Mouse (Mus musculus) intestine, embryonic 16.5 days (tissue): ENCODE measurements at regions not wholly inside any gene's neighbourhood (a gene's known extent, or its start where the extent isn't known, plus 50 kb on each side); places are given as distances from the start of the nearest gene placed in this dataset.

Source experiments
- ATAC-seq: fragments of 200-750 bp; cut with Nextera tagmentation; 2 replicates; pipeline ENCODE4 v1.8.0; 2017; ENCODE audit warnings: moderate TSS enrichment, moderate library complexity
- H3K27ac ChIP-seq: fragments of 300-500 bp; sonication (generic); 2 replicates; pipeline ENCODE4 v1.5.1; 2014; ENCODE audit warnings: mild to moderate bottlenecking, low read length
- H3K27me3 ChIP-seq: fragments of 300-500 bp; sonication (generic); replicated peaks from 2 replicates; pipeline ENCODE4 v1.6.1; 2014; ENCODE audit warnings: low read length, control low read depth, mixed read lengths; ENCODE audit not compliant: control insufficient read depth, insufficient read depth
- H3K36me3 ChIP-seq: fragments of 300-500 bp; sonication (generic); 2 replicates; pipeline ENCODE4 v1.6.1; 2014; ENCODE audit warnings: low read length, control low read depth; ENCODE audit not compliant: control insufficient read depth, insufficient read depth
- H3K4me1 ChIP-seq: fragments of 300-500 bp; sonication (generic); 2 replicates; pipeline ENCODE4 v1.6.1; 2014; ENCODE audit warnings: low read length, control low read depth, mixed read lengths; ENCODE audit not compliant: control insufficient read depth, insufficient read depth
- H3K4me2 ChIP-seq: fragments of 300-500 bp; sonication (generic); 2 replicates; pipeline ENCODE4 v1.6.1; 2014; ENCODE audit warnings: low read depth, low read length, control low read depth
- H3K4me3 ChIP-seq: fragments of 300-500 bp; sonication (generic); 2 replicates; pipeline ENCODE4 v1.5.1; 2014; ENCODE audit warnings: mild to moderate bottlenecking, low read length
- H3K9ac ChIP-seq: fragments of 300-500 bp; sonication (generic); 2 replicates; pipeline ENCODE4 v1.6.1; 2014; ENCODE audit warnings: low read depth, low read length
- H3K9me3 ChIP-seq: fragments of 300-500 bp; sonication (generic); 2 replicates; pipeline ENCODE4 v1.6.1; 2016; ENCODE audit warnings: low read length, control low read depth; ENCODE audit not compliant: control insufficient read depth
- WGBS: fragments of 180-500 bp; shearing (Covaris S2); extraction: QIAGEN DNeasy Blood & Tissue Kit; methylation state at CpG from one replicate; pipeline ENCODE4 v1.1.7; 2014; 5-methylcytosine and 5-hydroxymethylcytosine counted together

GRCm38 (mm10) chr7:40766142-40766541 is 132.0 kb upstream of the Vstm2b start:
- no peaks in the 10 kb centered on the region for H3K9me3 ChIP-seq
- H3K27me3 ChIP-seq: no peaks in the 10 kb centered on the region
- no peak overlapping the region for H3K9ac ChIP-seq
- H3K36me3 ChIP-seq: no peaks in the 10 kb centered on the region
- 52% methylated on average over 3 of the region's 3 CpGs for WGBS
- no peak for ATAC-seq
- H3K4me1 ChIP-seq: no peaks in the 10 kb centered on the region
- no peak overlapping the region for H3K4me2 ChIP-seq
- no peak overlapping the region for H3K4me3 ChIP-seq
- no peak overlapping the region for H3K27ac ChIP-seq

- no peak overlapping the region for H3K9ac ChIP-seq
- no peaks in the 10 kb centered on the region for H3K4me1 ChIP-seq
- ATAC-seq: no peak
- WGBS: 33% methylated on average over 4 of the region's 4 CpGs
- H3K27ac ChIP-seq: no peak overlapping the region
- no peak overlapping the region for H3K4me2 ChIP-seq
- H3K4me3 ChIP-seq: no peak overlapping the region
- H3K27me3 ChIP-seq: no peaks in the 10 kb centered on the region
- no peaks in the 10 kb centered on the region for H3K9me3 ChIP-seq
- no peaks in the 10 kb centered on the region for H3K36me3 ChIP-seq
Observed at GRCm38 (mm10) chr7:40776220-40776619, 121.9 kb upstream of the Vstm2b start.

- Histone ChIP-seq H3K9ac (no peak overlapping the region), H3K9me3 (no peaks in the 10 kb centered on the region), H3K36me3 (no peaks in the 10 kb centered on the region), H3K27me3 (no peaks in the 10 kb centered on the region), H3K27ac (no peak overlapping the region), H3K4me2 (no peak overlapping the region), H3K4me3 (no peak overlapping the region), H3K4me1 (no peaks in the 10 kb centered on the region)
- no peak for ATAC-seq
- WGBS: 91% methylated on average over 1 of the region's 1 CpGs
Observed at GRCm38 (mm10) chr7:40784906-40785305, 113.2 kb upstream of the Vstm2b start.

GRCm38 (mm10) chr7:40786758-40787157 is 111.4 kb upstream of the Vstm2b start:
- WGBS: 72% methylated on average over 2 of the region's 2 CpGs

GRCm38 (mm10) chr7:40788486-40788885 is 109.6 kb upstream of the Vstm2b start:
- WGBS: 79% methylated on average over 2 of the region's 2 CpGs
- no peak overlapping the region for H3K4me3 ChIP-seq

More at GRCm38 (mm10) chr7:40786758-40787157, 111.4 kb upstream of the Vstm2b start:
- no peak for ATAC-seq
- H3K9me3 ChIP-seq: no peaks in the 10 kb centered on the region
- H3K4me3 ChIP-seq: no peak overlapping the region
- H3K9ac ChIP-seq: no peak overlapping the region
- no peaks in the 10 kb centered on the region for H3K4me1 ChIP-seq
- no peaks in the 10 kb centered on the region for H3K36me3 ChIP-seq
- no peaks in the 10 kb centered on the region for H3K27me3 ChIP-seq
- no peak overlapping the region for H3K27ac ChIP-seq
- no peak overlapping the region for H3K4me2 ChIP-seq

GRCm38 (mm10) chr7:40794458-40795207 is 103.5 kb upstream of the Vstm2b start:
- Histone ChIP-seq H3K4me2 (no peak overlapping the region), H3K36me3 (no peaks in the 10 kb centered on the region), H3K27ac (no peak overlapping the region), H3K27me3 (no peaks in the 10 kb centered on the region), H3K9ac (no peak overlapping the region), H3K4me1 (no peaks in the 10 kb centered on the region), H3K4me3 (no peak overlapping the region), H3K9me3 (no peaks in the 10 kb centered on the region)
- no peak for ATAC-seq
- WGBS: 79% methylated on average over 11 of the region's 11 CpGs

More at GRCm38 (mm10) chr7:40788486-40788885, 109.6 kb upstream of the Vstm2b start:
- no peaks in the 10 kb centered on the region for H3K27me3 ChIP-seq
- no peak overlapping the region for H3K9ac ChIP-seq
- no peak for ATAC-seq
- no peak overlapping the region for H3K27ac ChIP-seq
- no peaks in the 10 kb centered on the region for H3K36me3 ChIP-seq
- no peaks in the 10 kb centered on the region for H3K9me3 ChIP-seq
- no peaks in the 10 kb centered on the region for H3K4me1 ChIP-seq
- H3K4me2 ChIP-seq: no peak overlapping the region

GRCm38 (mm10) chr7:40799794-40800193 is 98.3 kb upstream of the Vstm2b start:
- no peaks in the 10 kb centered on the region for H3K9me3 ChIP-seq
- no peaks in the 10 kb centered on the region for H3K27me3 ChIP-seq
- H3K36me3 ChIP-seq: no peaks in the 10 kb centered on the region
- 78% methylated on average over 7 of the region's 7 CpGs for WGBS
- H3K4me1 ChIP-seq: no peaks in the 10 kb centered on the region
- H3K4me2 ChIP-seq: no peak overlapping the region
- H3K27ac ChIP-seq: no peak overlapping the region
- no peak overlapping the region for H3K4me3 ChIP-seq
- no peak for ATAC-seq
- H3K9ac ChIP-seq: no peak overlapping the region

- no peak overlapping the region for H3K4me2 ChIP-seq
- WGBS: 63% methylated on average over 2 of the region's 2 CpGs
- H3K4me1 ChIP-seq: no peaks in the 10 kb centered on the region
- H3K9me3 ChIP-seq: no peaks in the 10 kb centered on the region
- H3K27ac ChIP-seq: no peak overlapping the region
- no peak overlapping the region for H3K9ac ChIP-seq
- no peaks in the 10 kb centered on the region for H3K27me3 ChIP-seq
- no peak overlapping the region for H3K4me3 ChIP-seq
- no peaks in the 10 kb centered on the region for H3K36me3 ChIP-seq
- ATAC-seq: no peak
Observed at GRCm38 (mm10) chr7:40801291-40801690, 96.8 kb upstream of the Vstm2b start.

GRCm38 (mm10) chr7:40805211-40805610 is 92.9 kb upstream of the Vstm2b start:
- Histone ChIP-seq H3K4me3 (no peak overlapping the region), H3K4me1 (no peaks in the 10 kb centered on the region), H3K9ac (no peak overlapping the region), H3K27me3 (no peaks in the 10 kb centered on the region), H3K36me3 (no peaks in the 10 kb centered on the region), H3K27ac (no peak overlapping the region), H3K4me2 (no peak overlapping the region), H3K9me3 (no peaks in the 10 kb centered on the region)
- WGBS: 36% methylated on average over 2 of the region's 2 CpGs
- ATAC-seq: no peak

GRCm38 (mm10) chr7:40805866-40806265 is 92.3 kb upstream of the Vstm2b start:
- no peak for ATAC-seq
- no peaks in the 10 kb centered on the region for H3K27me3 ChIP-seq
- no peak overlapping the region for H3K27ac ChIP-seq
- no peak overlapping the region for H3K4me3 ChIP-seq
- no peaks in the 10 kb centered on the region for H3K36me3 ChIP-seq
- no peak overlapping the region for H3K4me2 ChIP-seq
- 82% methylated on average over 4 of the region's 4 CpGs for WGBS
- H3K9ac ChIP-seq: no peak overlapping the region
- no peaks in the 10 kb centered on the region for H3K4me1 ChIP-seq
- H3K9me3 ChIP-seq: no peaks in the 10 kb centered on the region
